Mouse (Mus musculus) adrenal gland, postnatal 14 days (tissue): ENCODE measurements around the gene Sox9. TPM values are rescaled to one million over a fixed set of nuclear protein-coding genes. Genes with fewer than 3 reads are reported as not detected.

Experiments
- DNase-seq: peaks from one replicate; pipeline ENCODE4 v3.0.0; 2021; ENCODE audit warnings: mixed read lengths
- long read RNA-seq, 2 experiments: library from polyadenylated mRNA; stranded (forward); transcript quantifications; one replicate each; pipeline ENCODE4 v2.0.0; 2021
- total RNA-seq: library from RNA; stranded (reverse); gene quantifications from 2 replicates; pipeline ENCODE4 v1.2.3, GENCODE M21; 2021

Gene Sox9
- total RNA-seq, result 0.86 and 1.3 TPM in 2 replicates
- long read RNA-seq, experiment 1, result 0 reads
- long read RNA-seq, experiment 2, full-length matches to known transcripts, result 1 of 1 reads
- long read RNA-seq, experiment 2, partial matches to known transcripts, result 0 of 1 reads
- long read RNA-seq, experiment 2, other reads (novel, unspliced or antisense), result 0 of 1 reads

DNA sequence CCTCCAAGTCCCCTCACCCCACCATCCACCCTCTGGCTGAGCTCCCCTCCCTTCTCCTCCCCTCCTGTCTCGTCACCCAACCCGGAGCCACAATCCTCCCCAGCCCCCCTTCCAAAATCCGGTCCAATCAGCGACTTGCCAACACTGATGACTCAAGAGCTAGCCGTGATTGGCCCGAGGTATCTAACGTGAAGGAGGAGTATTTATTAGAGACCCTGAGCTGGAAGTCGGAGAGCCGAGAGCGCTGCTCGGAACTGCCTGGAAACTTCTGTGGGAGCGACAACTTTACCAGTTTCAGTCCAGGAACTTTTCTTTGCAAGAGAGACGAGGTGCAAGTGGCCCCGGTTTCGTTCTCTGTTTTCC lies at the start of gene Sox9:
Gene Sox9 (plus strand): TSS at position 231 of the 363 bp plus-strand sequence.
- DNase-seq, result peak; percentile 89

DNA sequence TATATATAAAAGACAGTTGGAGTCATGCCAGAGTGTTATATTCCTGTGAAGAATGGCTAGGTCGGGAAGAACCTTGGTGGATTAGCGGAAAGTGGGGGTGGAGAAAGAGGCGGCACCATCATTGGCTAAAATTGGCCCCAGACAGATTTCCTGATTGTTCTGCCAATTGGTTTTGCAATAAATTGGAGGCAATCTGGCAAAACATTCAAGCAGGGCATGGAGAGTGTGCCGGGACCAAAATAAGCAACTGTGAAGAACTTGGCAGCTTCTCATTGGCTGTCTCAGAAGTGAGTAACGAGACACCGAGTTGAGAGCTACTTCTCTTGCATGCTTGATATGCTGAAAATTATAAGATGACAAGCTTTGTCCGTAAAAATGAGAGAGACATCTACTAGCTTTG lies 49.6 kb upstream of the Sox9 start:
- DNase-seq, result peak; percentile 33

DNA sequence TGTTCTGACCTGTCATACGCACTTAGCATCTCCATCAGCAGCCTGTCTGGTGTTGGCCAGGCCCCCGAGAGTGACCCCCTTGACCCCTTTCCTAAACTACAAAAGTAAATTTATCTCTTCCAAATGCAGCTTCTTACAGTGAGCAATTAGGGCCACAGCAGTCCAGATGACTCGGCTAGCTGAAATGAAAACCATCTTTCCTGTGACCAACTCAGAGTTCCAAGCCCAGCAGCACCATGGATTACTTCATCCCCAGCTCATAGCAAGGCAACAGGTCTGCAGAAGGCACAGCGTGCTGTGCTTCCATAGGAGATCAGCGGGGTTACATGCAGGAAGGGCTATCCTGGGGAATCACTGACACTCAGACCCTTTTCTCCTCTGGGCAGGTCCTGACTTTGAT lies 45.0 kb upstream of the Sox9 start:
- no peak for DNase-seq

DNA sequence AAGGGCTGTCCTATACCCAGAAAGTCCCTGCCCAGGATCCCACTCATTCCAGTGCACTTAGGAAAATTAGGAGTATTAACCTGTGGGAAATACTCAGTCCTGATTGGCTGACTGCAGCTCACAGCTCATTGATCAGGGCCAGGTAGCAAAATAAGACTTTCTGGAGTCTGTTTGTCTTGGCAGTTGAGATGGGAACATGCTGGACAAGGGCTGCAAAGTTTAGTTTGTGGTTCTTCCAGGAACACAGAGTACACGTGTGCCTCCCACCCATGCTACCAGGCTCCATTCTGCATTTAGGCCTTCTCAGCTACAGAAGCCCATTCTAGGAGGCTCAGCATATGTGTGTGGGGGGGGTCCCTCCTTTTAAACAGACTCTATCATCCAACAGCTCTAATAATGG lies 42.3 kb upstream of the Sox9 start:
- no peak for DNase-seq

DNA sequence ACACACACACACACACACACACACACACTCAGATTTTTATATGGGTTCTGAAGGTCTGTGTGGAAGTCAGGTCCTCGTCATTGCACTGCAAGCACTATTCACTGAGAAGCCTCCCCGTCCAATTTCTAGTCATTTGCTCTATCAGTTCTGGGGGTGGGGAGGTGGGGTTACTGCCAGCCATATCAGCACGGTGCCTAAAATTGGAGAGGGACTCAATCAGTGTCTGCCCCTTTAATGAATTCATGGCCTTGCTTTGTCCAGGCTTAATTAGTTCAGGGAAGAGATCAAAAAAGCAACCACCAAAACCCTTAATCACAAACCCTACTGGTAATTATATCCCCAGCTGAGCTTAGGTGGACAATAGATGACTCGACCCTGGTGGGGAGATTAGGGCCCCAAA lies 25.5 kb upstream of the Sox9 start:
- DNase-seq, result no peak

DNA sequence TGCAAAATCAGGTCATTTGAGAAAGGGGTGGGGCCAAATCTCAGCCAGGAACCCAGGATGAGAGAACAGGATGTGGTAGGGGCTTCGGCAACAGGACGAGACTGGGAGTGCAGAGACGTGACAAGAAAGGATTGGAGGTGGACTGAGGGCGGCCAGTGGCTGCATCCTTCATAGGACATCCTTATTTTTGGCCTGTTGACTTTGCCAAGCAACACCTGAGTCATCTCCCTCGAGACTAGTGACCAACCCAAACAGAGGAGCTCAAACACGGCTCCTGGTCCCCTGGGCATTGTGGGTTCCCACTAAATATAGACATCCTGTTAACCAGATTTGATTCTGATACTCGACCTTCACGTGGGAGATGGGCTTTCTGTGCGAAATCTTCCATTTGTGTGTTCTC lies 24.0 kb upstream of the Sox9 start:
- DNase-seq, result no peak

DNA sequence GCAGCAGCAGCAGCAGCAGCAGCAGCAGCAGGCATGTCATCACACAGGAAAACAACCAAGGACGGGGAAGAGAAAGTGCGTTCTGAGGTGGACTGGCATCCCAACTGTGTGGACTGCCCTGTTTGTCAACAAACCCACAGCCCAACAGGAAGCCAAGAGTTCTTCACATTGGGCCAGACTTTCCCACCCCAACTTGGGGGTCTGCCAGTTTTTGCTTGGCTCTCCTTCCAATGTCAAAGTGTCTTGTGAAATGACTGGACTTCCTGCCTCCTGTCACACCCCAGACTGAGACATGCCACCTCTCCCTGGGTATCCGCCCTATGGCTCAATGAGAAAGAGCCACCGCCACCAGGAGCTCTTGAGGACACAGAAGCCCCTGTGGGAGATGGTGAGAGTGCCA lies 15.1 kb upstream of the Sox9 start:
- peak; percentile 16 for DNase-seq

DNA sequence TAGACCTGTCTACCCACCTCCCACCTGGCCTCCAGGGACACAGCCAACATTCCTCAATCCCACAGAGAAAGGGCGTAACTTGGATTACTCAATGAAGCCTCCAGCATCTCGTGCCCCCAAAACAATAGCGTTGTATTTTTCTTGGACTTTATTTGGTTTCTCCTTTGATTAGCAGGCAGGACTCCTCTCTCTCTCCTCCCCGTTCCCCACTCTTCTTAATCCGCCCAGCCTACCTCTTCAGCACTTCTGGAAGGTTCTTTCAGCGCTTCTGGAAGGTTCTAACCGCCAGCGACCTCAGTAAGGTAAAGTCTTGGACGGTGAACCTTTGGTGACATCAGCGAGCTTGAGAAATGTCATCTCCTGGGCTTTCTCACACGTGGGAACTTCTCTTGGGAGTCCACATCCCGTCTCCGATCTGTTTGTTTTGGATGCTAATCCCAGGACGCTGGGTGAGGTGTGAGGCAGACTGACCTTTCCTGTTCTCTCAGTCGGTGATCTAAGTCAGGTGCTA lies 14.4 kb upstream of the Sox9 start:
- no peak for DNase-seq

DNA sequence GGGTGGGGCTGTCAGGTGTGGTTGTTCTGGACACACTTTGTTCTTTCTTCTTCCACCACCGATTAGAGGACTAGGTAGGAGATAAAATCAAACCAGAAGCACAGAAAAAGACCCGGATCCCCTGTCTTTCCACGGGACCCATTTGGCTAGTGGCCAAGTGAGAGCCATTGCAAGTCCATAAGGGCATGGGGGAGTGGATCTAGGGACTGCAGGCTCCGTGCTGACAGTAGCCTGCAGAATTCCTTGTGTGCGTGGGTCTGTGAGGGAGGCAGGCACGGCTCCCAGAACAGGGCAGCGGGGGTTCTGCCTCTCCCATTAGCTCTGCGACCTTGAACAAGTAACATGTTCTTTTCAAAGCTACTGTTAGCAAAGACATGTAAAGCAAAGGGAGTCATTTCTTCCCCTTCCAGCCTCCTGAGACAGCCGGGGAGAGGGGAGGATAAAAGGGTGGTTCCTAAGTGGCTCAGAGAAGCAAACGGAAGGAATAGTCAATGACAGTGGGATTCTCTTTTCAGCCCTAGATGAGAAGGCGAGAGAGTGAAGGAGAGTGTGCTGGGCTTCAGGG lies 9.2 kb upstream of the Sox9 start:
- no peak for DNase-seq

DNA sequence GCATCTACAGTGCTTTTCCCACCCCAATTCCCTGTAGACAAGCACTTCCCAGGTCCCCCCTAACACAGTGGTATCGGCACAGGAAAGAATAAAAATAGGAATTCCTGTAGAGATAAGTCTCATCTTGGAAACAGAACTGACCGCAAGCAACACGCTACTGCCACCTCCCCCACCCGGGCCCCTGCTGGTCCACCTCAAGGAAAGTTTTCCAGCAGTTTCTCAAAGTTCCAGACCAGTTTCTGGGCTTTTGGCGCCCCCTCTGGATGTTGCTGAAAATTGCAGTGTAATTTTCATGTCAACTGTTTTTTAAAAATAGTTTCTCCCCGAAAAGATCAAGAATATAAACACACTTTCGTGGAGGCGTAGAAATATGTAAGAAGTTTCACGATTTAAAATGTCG lies 2.3 kb upstream of the Sox9 start:
- peak; percentile 62 for DNase-seq

DNA sequence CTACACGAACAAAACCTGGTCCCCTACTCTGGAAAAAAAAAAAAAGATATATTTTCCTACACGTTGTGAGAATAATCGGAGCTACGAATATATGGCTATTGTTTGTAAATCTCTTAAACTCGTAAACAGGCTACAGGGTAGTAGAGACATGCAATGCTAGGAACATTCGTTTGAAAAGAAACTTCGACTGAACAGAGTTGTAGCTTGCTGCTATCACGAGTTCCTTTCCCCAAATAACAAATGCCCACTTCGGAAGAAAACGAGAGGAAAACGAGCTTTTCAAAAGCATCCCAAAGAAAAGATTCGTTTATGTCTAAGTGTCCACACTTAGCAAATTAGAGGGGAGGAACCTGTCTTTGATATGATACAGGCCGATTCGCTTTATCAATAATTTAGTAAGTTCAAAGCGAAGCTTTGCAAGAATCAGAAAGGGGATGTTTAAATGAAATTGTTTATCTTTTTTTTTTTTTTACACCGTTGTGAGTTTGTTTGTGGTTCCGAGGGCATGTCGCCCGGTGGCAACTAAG lies 1.6 kb upstream of the Sox9 start:
- DNase-seq, result no peak

DNA sequence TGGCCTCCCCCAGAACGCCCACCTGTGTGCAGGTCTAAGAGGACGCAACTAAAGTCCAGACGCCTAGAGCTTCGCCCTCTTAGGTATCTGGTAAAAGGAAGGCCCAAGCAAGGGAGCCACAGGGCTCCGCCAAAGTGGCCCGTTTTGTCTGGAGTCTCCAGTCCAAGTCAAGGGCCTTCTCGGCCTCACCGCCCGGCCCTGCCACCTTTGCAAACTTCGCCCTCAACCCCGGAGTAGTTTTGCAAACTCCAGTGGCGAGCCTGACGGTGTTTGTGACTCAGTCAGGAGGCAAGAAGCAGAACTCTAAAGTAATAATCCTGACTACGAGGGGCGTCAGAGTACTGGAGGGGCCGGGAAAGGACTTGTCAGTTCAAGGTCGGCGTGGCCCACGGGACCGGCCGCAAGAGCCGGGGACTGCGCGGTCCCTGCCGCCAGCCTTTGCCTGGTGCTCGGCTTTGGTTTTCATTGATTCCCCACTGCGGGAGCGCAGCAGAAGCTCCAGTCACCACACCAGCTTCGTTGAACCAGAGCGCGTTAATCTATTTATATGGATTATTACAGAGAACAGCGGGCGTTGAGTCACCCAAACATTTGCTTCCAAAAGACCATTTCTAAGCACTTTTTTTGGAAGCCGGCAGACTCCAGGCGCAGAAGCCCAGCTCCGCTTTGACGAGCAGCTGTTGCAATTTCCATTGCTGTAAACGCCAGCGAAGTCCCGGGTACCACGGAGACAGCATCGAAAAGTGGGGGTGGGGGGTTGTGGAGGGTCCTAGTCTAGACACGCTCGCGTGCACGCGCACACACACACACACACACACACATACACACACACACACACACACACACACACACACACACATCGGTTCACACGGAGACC lies 751 bp upstream of the Sox9 start:
- peak; percentile 37 for DNase-seq

DNA sequence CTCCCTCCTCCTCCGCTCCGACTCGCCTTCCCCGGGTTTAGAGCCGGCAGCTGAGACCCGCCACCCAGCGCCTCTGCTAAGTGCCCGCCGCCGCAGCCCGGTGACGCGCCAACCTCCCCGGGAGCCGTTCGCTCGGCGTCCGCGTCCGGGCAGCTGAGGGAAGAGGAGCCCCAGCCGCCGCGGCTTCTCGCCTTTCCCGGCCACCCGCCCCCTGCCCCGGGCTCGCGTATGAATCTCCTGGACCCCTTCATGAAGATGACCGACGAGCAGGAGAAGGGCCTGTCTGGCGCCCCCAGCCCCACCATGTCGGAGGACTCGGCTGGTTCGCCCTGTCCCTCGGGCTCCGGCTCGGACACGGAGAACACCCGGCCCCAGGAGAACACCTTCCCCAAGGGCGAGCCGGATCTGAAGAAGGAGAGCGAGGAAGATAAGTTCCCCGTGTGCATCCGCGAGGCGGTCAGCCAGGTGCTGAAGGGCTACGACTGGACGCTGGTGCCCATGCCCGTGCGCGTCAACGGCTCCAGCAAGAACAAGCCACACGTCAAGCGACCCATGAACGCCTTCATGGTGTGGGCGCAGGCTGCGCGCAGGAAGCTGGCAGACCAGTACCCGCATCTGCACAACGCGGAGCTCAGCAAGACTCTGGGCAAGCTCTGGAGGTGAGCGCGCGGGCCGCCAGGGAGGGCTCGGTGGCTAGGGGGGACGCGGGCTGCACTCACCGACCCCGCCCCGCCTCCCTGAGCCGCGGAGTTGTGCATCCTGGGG lies 515 bp downstream of the Sox9 start:
- DNase-seq, result peak; percentile 74

DNA sequence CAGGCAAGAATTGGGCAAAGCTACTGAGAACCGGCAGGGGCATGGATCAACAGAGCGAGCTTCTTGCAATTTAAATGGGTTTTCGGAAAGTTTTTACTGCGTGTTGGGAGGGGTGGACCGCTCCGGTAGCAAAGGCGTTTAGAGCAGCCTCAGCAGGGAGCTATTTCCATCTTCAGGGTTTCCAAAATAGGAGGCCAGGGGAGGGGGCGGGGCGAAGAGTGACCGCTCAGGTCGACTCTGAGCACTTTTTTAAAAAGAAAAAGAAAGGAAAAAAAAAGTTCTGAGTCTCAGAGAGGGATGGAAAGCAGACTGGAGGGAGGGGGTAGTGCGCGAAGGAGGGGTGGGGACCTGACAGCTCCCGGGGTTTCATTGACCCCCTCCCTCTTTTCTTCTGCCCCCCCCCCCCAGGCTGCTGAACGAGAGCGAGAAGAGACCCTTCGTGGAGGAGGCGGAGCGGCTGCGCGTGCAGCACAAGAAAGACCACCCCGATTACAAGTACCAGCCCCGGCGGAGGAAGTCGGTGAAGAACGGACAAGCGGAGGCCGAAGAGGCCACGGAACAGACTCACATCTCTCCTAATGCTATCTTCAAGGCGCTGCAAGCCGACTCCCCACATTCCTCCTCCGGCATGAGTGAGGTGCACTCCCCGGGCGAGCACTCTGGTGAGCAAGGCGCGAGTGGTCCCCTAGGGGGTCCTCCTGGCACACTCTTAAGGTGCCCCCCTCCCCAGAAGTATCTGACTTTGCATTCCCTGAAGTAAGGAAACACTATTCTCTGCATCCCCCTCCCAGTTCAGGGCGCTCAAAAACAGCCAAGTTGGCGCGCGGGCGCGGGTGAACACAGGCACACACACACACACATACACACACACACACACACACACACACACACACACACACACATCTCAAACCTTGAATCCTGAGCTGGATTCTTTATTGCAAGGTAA lies 1.6 kb downstream of the Sox9 start:
- DNase-seq, result peak; percentile 25

DNA sequence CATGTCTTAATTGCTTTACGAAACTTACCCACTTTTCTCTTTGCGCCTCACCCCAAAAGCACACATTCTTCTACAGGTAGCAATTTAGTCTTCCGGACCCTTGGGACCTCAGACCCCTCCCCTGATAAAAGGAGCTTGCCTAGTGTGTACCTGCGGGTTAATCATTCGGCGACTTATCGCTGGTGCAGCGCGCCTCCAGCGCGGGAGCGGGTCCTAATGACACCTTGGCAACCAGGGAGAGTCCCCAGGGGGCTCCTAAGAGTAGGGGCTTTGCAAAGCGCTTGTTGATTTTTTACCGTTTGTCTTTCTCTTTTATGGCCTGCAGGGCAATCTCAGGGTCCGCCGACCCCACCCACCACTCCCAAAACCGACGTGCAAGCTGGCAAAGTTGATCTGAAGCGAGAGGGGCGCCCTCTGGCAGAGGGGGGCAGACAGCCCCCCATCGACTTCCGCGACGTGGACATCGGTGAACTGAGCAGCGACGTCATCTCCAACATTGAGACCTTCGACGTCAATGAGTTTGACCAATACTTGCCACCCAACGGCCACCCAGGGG lies 2.4 kb downstream of the Sox9 start:
- DNase-seq, result no peak

DNA sequence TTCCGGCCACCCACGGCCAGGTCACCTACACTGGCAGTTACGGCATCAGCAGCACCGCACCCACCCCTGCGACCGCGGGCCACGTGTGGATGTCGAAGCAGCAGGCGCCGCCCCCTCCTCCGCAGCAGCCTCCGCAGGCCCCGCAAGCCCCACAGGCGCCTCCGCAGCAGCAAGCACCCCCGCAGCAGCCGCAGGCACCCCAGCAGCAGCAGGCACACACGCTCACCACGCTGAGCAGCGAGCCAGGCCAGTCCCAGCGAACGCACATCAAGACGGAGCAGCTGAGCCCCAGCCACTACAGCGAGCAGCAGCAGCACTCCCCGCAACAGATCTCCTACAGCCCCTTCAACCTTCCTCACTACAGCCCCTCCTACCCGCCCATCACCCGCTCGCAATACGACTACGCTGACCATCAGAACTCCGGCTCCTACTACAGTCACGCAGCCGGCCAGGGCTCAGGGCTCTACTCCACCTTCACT lies 2.9 kb downstream of the Sox9 start:
- peak; percentile 16 for DNase-seq

DNA sequence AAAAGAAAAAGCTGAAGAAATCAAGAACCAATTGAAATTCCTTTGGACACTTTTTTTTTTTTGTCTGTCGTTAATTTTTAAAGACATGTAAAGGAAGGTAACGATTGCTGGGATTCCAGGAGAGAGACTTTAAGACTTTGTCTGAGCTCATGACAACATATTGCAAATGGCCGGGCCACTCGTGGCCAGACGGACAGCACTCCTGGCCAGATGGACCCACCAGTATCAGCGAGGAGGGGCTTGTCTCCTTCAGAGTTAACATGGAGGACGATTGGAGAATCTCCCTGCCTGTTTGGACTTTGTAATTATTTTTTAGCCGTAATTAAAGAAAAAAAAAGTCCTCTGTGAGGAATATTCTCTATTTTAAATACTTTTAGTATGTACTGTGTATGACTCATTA lies 3.6 kb downstream of the Sox9 start:
- DNase-seq, result no peak

DNA sequence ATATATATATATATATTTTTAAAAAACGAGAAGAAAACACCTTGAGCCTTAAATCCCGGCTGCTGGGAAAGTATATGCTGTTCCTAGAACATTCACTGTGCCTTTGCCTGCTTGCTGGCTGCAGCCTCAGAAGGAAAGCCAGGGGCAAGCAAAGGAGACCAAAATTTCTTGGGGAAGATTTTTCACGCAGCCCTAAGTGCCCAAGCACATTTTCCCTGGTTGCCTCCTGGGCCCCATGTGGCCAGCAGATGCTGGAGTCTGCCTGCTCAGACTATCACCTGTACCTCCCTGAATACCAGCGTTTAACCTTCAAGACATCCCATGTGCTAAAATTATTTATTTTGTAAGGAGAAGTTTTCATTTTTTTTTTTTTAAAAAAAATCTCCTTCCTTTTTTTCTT lies 4.4 kb downstream of the Sox9 start:
- no peak for DNase-seq

DNA sequence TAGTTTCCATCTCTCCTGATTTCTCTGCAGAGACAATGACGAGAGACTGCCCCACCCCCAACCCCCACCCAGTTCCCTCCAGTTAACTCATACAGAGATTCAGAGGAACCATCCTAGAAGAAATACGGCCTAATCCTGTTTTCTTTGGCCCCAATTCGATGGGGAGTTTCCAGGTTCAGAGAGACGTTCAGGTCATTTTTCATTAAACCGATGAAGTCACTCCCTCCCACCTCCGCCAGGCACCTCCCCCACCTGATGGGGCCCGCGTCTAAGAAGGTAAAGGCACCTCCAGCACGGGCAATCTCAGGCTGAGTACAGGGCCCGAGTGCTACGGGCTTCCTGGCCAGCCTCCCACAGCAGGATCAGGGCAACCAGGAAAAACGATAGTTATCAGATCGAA lies 6.3 kb downstream of the Sox9 start:
- DNase-seq, result no peak

DNA sequence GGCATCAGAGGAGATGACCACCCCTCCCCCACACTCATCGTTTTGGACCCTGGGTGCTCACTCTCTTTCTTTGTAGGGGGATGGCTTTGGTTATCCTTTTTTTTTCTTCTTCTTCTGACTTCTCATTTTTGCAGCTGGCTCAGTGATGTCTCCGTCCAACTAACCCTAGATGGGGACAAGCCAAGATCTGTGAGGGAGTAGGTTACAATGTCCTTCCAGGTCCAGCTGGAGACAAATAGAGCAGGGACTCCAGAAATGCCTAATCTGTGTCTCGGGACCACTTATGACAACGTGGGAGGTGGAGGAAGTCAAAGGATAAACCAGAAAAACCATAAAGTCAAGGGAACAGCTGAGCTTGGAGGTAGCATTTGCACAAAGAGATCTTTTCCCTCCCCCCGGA lies 14.4 kb downstream of the Sox9 start:
- DNase-seq, result no peak

DNA sequence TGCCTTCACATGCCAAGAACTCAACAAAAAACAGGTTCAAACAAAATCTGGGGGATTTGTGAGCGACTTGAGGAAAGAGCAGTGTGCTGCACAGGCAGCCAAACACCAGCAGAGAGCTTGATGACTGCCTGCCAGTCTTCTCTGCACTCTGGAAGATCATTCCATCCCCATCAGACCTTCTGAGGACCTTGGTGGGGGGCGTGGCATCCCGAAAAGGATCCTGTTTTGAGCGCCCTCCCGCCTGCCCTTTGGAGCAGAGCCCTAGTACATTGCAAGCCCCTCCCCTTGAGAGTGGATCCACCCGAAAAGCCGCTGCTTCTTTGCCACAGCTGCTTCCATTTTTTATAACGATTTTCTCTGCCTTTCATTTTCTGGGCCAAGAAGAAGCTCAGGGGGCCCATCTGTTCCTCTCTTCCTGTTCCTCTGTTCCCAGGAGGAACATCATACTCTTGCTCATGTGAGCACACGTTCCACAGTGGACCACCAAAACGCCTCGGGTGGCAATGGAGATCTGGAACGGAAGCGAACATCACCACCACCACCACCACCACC lies 16.9 kb downstream of the Sox9 start:
- no peak for DNase-seq
